Mouse (Mus musculus): ENCODE measurements around the gene Otoa. TPM values are rescaled to one million over a fixed set of nuclear protein-coding genes. Genes with fewer than 3 reads are reported as not detected.

The Otoa gene
- polyA plus RNA-seq, 2 experiments: 0.01 TPM; not detected in 1

GRCm38 (mm10) chr7:121141274-121141673 lies 59.8 kb downstream of the Otoa start:
- H3K9me3 ChIP-seq (ENCODE audit: control insufficient read depth, low read length): no peaks in the 10 kb centered on the region
- 66% methylated on average over 5 of the region's 5 CpGs for WGBS (ENCODE audit: insufficient replicate concordance)

GRCm38 (mm10) chr7:121150662-121151061 lies 69.2 kb downstream of the Otoa start:
- TF ChIP-seq CTCF (IDR thresholded peaks at IDR 0.05; ENCODE audit: low read depth): no peak
- TF ChIP-seq EP300 (IDR thresholded peaks at IDR 0.05; ENCODE audit: low read depth): no peak
- no peak for DNase-seq (ENCODE audit: low read depth in 3 of 3, low spot score in 3 of 3)

More at GRCm38 (mm10) chr7:121141274-121141673, 59.8 kb downstream of the Otoa start:
- H3K4me3 ChIP-seq (ENCODE audit: insufficient read depth in 1 of 2, low read depth in 2 of 2, low read length in 2 of 2): no peak overlapping the region
- no peak overlapping the region for H3K9ac ChIP-seq (replicated peaks)
- ATAC-seq (ENCODE audit: insufficient read depth) (no peak), DNase-seq (ENCODE audit: low read depth in 3 of 3, low spot score in 3 of 3) (no peak)
- no peak overlapping the region for H3K4me2 ChIP-seq (ENCODE audit: low read depth)
- no peak for TF ChIP-seq CTCF (IDR thresholded peaks at IDR 0.05; ENCODE audit: low read depth)
- TF ChIP-seq EP300 (IDR thresholded peaks at IDR 0.05; ENCODE audit: low read depth): no peak
- H3K36me3 ChIP-seq (replicated peaks; ENCODE audit: control insufficient read depth, insufficient read depth, low read depth): no peaks in the 10 kb centered on the region
- no peaks in the 10 kb centered on the region for H3K4me1 ChIP-seq (replicated peaks; ENCODE audit: control insufficient read depth in 2 of 2, insufficient read depth in 2 of 2, low read length in 1 of 2)
- H3K27ac ChIP-seq: no peak overlapping the region
- H3K27me3 ChIP-seq (ENCODE audit: control insufficient read depth, insufficient read depth, low read length): no peaks in the 10 kb centered on the region

DNA sequence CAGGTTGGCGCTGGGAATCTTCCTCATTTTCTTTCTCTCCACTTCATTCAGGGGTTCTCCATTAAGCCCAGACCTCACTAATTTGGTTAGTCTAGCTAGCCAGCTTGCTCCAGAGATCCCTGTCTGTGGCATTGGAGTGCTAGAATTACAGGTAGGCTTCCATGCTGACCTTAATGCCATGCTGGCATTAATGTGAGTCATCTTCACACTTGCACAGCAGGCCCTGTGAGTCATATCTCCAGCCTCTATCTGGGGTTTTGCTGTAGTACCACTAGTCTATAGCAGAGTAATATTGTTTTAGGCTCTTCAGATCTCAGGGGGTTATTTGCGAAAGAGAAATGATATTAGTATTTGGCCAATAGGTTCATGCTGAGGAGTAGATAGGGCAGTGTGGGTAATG lies 70.7 kb downstream of the Otoa start:
- H3K4me3 ChIP-seq (ENCODE audit: insufficient read depth in 1 of 2, low read depth in 2 of 2, low read length in 2 of 2): no peak overlapping the region
- DNase-seq (ENCODE audit: low read depth in 3 of 3, low spot score in 3 of 3) (no peak), ATAC-seq (ENCODE audit: insufficient read depth) (no peak)
- no peak overlapping the region for H3K4me2 ChIP-seq (ENCODE audit: low read depth)
- H3K9me3 ChIP-seq (ENCODE audit: control insufficient read depth, low read length): no peaks in the 10 kb centered on the region
- H3K27ac ChIP-seq: no peak overlapping the region
- no peaks in the 10 kb centered on the region for H3K27me3 ChIP-seq (ENCODE audit: control insufficient read depth, insufficient read depth, low read length)
- H3K4me1 ChIP-seq (replicated peaks; ENCODE audit: control insufficient read depth in 2 of 2, insufficient read depth in 2 of 2, low read length in 1 of 2): no peaks in the 10 kb centered on the region
- TF ChIP-seq CTCF (IDR thresholded peaks at IDR 0.05; ENCODE audit: low read depth): no peak
- no peak for TF ChIP-seq EP300 (IDR thresholded peaks at IDR 0.05; ENCODE audit: low read depth)
- no peaks in the 10 kb centered on the region for H3K36me3 ChIP-seq (replicated peaks; ENCODE audit: control insufficient read depth, insufficient read depth, low read depth)
- 74% methylated on average over 2 of the region's 2 CpGs for WGBS (ENCODE audit: insufficient replicate concordance)
- H3K9ac ChIP-seq (replicated peaks): no peak overlapping the region

More at GRCm38 (mm10) chr7:121150662-121151061, 69.2 kb downstream of the Otoa start:
- no peak for ATAC-seq (ENCODE audit: insufficient read depth)
- H3K4me1 ChIP-seq (replicated peaks; ENCODE audit: control insufficient read depth in 2 of 2, insufficient read depth in 2 of 2, low read length in 1 of 2): no peaks in the 10 kb centered on the region
- 68% methylated on average over 5 of the region's 5 CpGs for WGBS (ENCODE audit: insufficient replicate concordance)
- H3K27ac ChIP-seq: no peak overlapping the region
- no peak overlapping the region for H3K4me2 ChIP-seq (ENCODE audit: low read depth)
- no peak overlapping the region for H3K9ac ChIP-seq (replicated peaks)
- H3K9me3 ChIP-seq (ENCODE audit: control insufficient read depth, low read length): no peaks in the 10 kb centered on the region
- H3K4me3 ChIP-seq (ENCODE audit: insufficient read depth in 1 of 2, low read depth in 2 of 2, low read length in 2 of 2): no peak overlapping the region
- no peaks in the 10 kb centered on the region for H3K27me3 ChIP-seq (ENCODE audit: control insufficient read depth, insufficient read depth, low read length)
- no peaks in the 10 kb centered on the region for H3K36me3 ChIP-seq (replicated peaks; ENCODE audit: control insufficient read depth, insufficient read depth, low read depth)

DNA sequence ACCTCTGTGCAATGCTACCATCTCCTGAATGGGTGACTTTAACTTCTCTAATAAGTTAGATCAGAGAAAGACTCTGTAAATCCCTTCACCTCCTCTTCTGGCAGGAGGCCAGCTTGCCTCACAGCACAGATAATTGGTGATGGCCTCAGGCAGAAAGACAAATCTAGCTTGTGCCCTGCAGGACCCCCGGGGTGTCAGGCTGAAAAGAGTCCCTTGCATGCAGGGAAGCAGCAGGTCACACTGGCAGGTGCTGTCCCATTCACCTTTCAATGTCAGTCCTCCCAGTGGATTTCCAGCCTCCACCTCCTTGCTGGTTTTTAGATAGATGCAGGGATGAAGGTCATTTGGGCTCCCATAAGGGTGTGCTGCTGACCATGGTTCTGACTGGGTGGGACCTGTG lies 84.2 kb downstream of the Otoa start:
- DNase-seq (ENCODE audit: low read depth in 3 of 3, low spot score in 3 of 3): no peak
- H3K4me2 ChIP-seq (ENCODE audit: low read depth): no peak overlapping the region
- WGBS (ENCODE audit: insufficient replicate concordance): 63% methylated on average over 1 of the region's 1 CpGs

GRCm38 (mm10) chr7:121171888-121172287 lies 90.4 kb downstream of the Otoa start:
- Histone ChIP-seq H3K4me3 (ENCODE audit: insufficient read depth in 1 of 2, low read depth in 2 of 2, low read length in 2 of 2) (no peak overlapping the region), H3K9ac (replicated peaks) (no peak overlapping the region), H3K4me1 (replicated peaks; ENCODE audit: control insufficient read depth in 2 of 2, insufficient read depth in 2 of 2, low read length in 1 of 2) (no peaks in the 10 kb centered on the region), H3K9me3 (ENCODE audit: control insufficient read depth, low read length) (no peaks in the 10 kb centered on the region), H3K27ac (no peak overlapping the region), H3K4me2 (ENCODE audit: low read depth) (no peak overlapping the region), H3K36me3 (replicated peaks; ENCODE audit: control insufficient read depth, insufficient read depth, low read depth) (no peaks in the 10 kb centered on the region), H3K27me3 (ENCODE audit: control insufficient read depth, insufficient read depth, low read length) (no peaks in the 10 kb centered on the region)
- no peak for TF ChIP-seq CTCF (IDR thresholded peaks at IDR 0.05; ENCODE audit: low read depth)
- TF ChIP-seq EP300 (IDR thresholded peaks at IDR 0.05; ENCODE audit: low read depth): no peak
- 8% methylated on average over 6 of the region's 6 CpGs for WGBS (ENCODE audit: insufficient replicate concordance)
- DNase-seq (ENCODE audit: low read depth in 3 of 3, low spot score in 3 of 3) (no peak), ATAC-seq (ENCODE audit: insufficient read depth) (no peak)

More for the DNA sequence above, 84.2 kb downstream of the Otoa start:
- H3K4me1 ChIP-seq (replicated peaks; ENCODE audit: control insufficient read depth in 2 of 2, insufficient read depth in 2 of 2, low read length in 1 of 2): no peaks in the 10 kb centered on the region
- H3K9me3 ChIP-seq (ENCODE audit: control insufficient read depth, low read length): no peaks in the 10 kb centered on the region
- no peaks in the 10 kb centered on the region for H3K27me3 ChIP-seq (ENCODE audit: control insufficient read depth, insufficient read depth, low read length)
- no peak overlapping the region for H3K4me3 ChIP-seq (ENCODE audit: insufficient read depth in 1 of 2, low read depth in 2 of 2, low read length in 2 of 2)
- no peak for TF ChIP-seq CTCF (IDR thresholded peaks at IDR 0.05; ENCODE audit: low read depth)
- TF ChIP-seq EP300 (IDR thresholded peaks at IDR 0.05; ENCODE audit: low read depth): no peak
- no peak overlapping the region for H3K9ac ChIP-seq (replicated peaks)
- no peak overlapping the region for H3K27ac ChIP-seq
- ATAC-seq (ENCODE audit: insufficient read depth): no peak
- no peaks in the 10 kb centered on the region for H3K36me3 ChIP-seq (replicated peaks; ENCODE audit: control insufficient read depth, insufficient read depth, low read depth)

Data from liver, embryonic 14.5 days (tissue).